Mouse (Mus musculus) midbrain, postnatal 0 days (tissue): ENCODE measurements around the gene Fam162a. TPM values are rescaled to one million over a fixed set of nuclear protein-coding genes. Genes with fewer than 3 reads are reported as not detected.

ENCODE experiments used
- ATAC-seq: fragments of 200-750 bp; cut with Nextera tagmentation; 2 replicates; pipeline ENCODE4 v1.8.0; 2017; ENCODE audit warnings: moderate number of reproducible peaks, mild to moderate bottlenecking, moderate TSS enrichment, moderate library complexity; ENCODE audit not compliant: low FRiP score
- DNase-seq: peaks from one replicate; pipeline ENCODE4 v3.0.0-alpha.2; 2015; ENCODE audit warnings: low spot score
- H3K27ac ChIP-seq: fragments of 300-500 bp; sonication (generic); 2 replicates; pipeline ENCODE4 v1.5.1; 2014; ENCODE audit warnings: low read depth, mild to moderate bottlenecking, low read length, mixed read lengths
- H3K27me3 ChIP-seq: fragments of 300-500 bp; sonication (generic); 2 replicates; pipeline ENCODE4 v1.6.1; 2014; ENCODE audit warnings: low read length, control low read depth, mixed read lengths; ENCODE audit not compliant: insufficient read depth
- H3K36me3 ChIP-seq: fragments of 300-500 bp; sonication (generic); 2 replicates; pipeline ENCODE4 v1.6.1; 2014; ENCODE audit warnings: low read length, control low read depth, mixed read lengths; ENCODE audit not compliant: insufficient read depth
- H3K4me1 ChIP-seq: fragments of 300-500 bp; sonication (generic); 2 replicates; pipeline ENCODE4 v1.6.1; 2014; ENCODE audit warnings: mild to moderate bottlenecking, control low read depth, antibody characterized with exemption, low read length, mixed read lengths; ENCODE audit not compliant: insufficient read depth
- H3K4me2 ChIP-seq: fragments of 300-500 bp; sonication (generic); 2 replicates; pipeline ENCODE4 v1.6.1; 2014; ENCODE audit warnings: low read depth, mild to moderate bottlenecking, low read length, mixed read lengths; ENCODE audit not compliant: poor library complexity, severe bottlenecking
- H3K4me3 ChIP-seq: fragments of 300-500 bp; sonication (generic); 2 replicates; pipeline ENCODE4 v1.5.1; 2014; ENCODE audit warnings: low read depth, mild to moderate bottlenecking, low read length, moderate library complexity
- H3K9ac ChIP-seq: fragments of 300-500 bp; sonication (generic); replicated peaks from 2 replicates; pipeline ENCODE4 v1.6.1; 2014; ENCODE audit warnings: mild to moderate bottlenecking, low read length, moderate library complexity, mixed read lengths; ENCODE audit not compliant: poor library complexity, severe bottlenecking
- H3K9me3 ChIP-seq: fragments of 300-500 bp; sonication (generic); 2 replicates; pipeline ENCODE4 v1.6.1; 2016; ENCODE audit warnings: low read length, control low read depth
- CTCF ChIP-seq: IDR thresholded peaks from 2 replicates; pipeline ENCODE4 v1.5.1; 2016; ENCODE audit warnings: antibody characterized with exemption, mild to moderate bottlenecking
- WGBS: fragments of 180-500 bp; shearing (Covaris S2); extraction: QIAGEN DNeasy Blood & Tissue Kit; methylation state at CpG from one replicate; pipeline ENCODE4 v1.1.7; 2014; 5-methylcytosine and 5-hydroxymethylcytosine counted together
- polyA plus RNA-seq: library from polyadenylated mRNA; unstranded; fragments of >200 nt; fragmentation: Nextera tagmentation; extraction: Ambion mirVana; gene quantifications from 2 replicates; pipeline ENCODE4 v1.2.1, GENCODE M21; 2015
- total RNA-seq: library from RNA; depleted of rRNA; stranded (reverse); fragments of >200 nt; gene quantifications from 2 replicates; pipeline ENCODE4 v1.2.3, GENCODE M21; 2014

Fam162a gene
- total and polyA plus RNA-seq, 2 experiments from 2014 or later, result 9.2 to 117 TPM

GRCm38 (mm10) chr16:36074772-36075171 lies 3.4 kb upstream of the Fam162a start:
- DNase-seq, result no peak
- H3K27me3 ChIP-seq, result no peaks in the 10 kb centered on the region
- H3K4me3 ChIP-seq, result no peak overlapping the region
- no peak for TF ChIP-seq CTCF
- WGBS, result 93% methylated on average over 3 of the region's 3 CpGs
- H3K36me3 ChIP-seq, result no peaks in the 10 kb centered on the region
- H3K4me2 ChIP-seq, result no peak overlapping the region
- no peaks in the 10 kb centered on the region for H3K9me3 ChIP-seq
- 0 out of 2 replicates have a peak, but pooled peaks cover 2% of the 10 kb centered on the region for H3K4me1 ChIP-seq
- no peak overlapping the region for H3K27ac ChIP-seq
- no peak for ATAC-seq
- H3K9ac ChIP-seq, result no peak overlapping the region

GRCm38 (mm10) chr16:36072410-36073011 lies 1.1 kb upstream of the Fam162a start:
- Histone ChIP-seq H3K27me3 (no peaks in the 10 kb centered on the region), H3K4me2 (peak overlapping the region; percentile 78), H3K4me1 (0 out of 2 replicates have a peak, but pooled peaks cover 2% of the 10 kb centered on the region), H3K9me3 (no peaks in the 10 kb centered on the region), H3K27ac (peak overlapping the region; percentile 98), H3K9ac (peak overlapping the region; percentile 94), H3K4me3 (peak overlapping the region; percentile 65), H3K36me3 (no peaks in the 10 kb centered on the region)
- no peak for ATAC-seq
- TF ChIP-seq CTCF, result no peak
- 30% methylated on average over 8 of the region's 8 CpGs for WGBS
- no peak for DNase-seq

- H3K4me3 ChIP-seq, result peak overlapping the region; percentile 65
- H3K9ac ChIP-seq, result peak overlapping the region; percentile 94
- ATAC-seq (no peak; the same call in 1 of the 2 replicates), DNase-seq (no peak)
- H3K4me2 ChIP-seq, result peak overlapping the region; percentile 78
- H3K36me3 ChIP-seq, result no peaks in the 10 kb centered on the region
- no peaks in the 10 kb centered on the region for H3K9me3 ChIP-seq
- peak overlapping the region; percentile 98 for H3K27ac ChIP-seq
- 0 out of 2 replicates have a peak, but pooled peaks cover 2% of the 10 kb centered on the region for H3K4me1 ChIP-seq
- WGBS, result 0% methylated on average over 13 of the region's 16 CpGs
- no peak for TF ChIP-seq CTCF
- no peaks in the 10 kb centered on the region for H3K27me3 ChIP-seq
Observed at GRCm38 (mm10) chr16:36071071-36071449, 334 bp downstream of the Fam162a start.

- peak; percentile 66 for TF ChIP-seq CTCF
- no peak for ATAC-seq
- H3K4me2 ChIP-seq, result peak overlapping the region; percentile 78
- H3K4me3 ChIP-seq, result peak overlapping the region; percentile 65; the same call in 1 of the 2 replicates
- H3K9me3 ChIP-seq, result no peaks in the 10 kb centered on the region
- 33% methylated on average over 9 of the region's 9 CpGs for WGBS
- H3K36me3 ChIP-seq, result no peaks in the 10 kb centered on the region
- no peak overlapping the region for H3K27ac ChIP-seq
- no peaks in the 10 kb centered on the region for H3K27me3 ChIP-seq
- peak; percentile 27 for DNase-seq
- no peak overlapping the region for H3K9ac ChIP-seq
- H3K4me1 ChIP-seq, result 0 out of 2 replicates have a peak, but pooled peaks cover 2% of the 10 kb centered on the region
Observed at GRCm38 (mm10) chr16:36069819-36070575, 1.4 kb downstream of the Fam162a start.

GRCm38 (mm10) chr16:36068356-36068755 lies 3.0 kb downstream of the Fam162a start:
- H3K27ac ChIP-seq, result no peak overlapping the region
- H3K4me3 ChIP-seq, result no peak overlapping the region
- WGBS, result 68% methylated on average over 3 of the region's 3 CpGs
- no peak overlapping the region for H3K9ac ChIP-seq
- ATAC-seq (no peak), DNase-seq (no peak)
- no peak for TF ChIP-seq CTCF
- no peaks in the 10 kb centered on the region for H3K27me3 ChIP-seq
- no peaks in the 10 kb centered on the region for H3K36me3 ChIP-seq
- 0 out of 2 replicates have a peak, but pooled peaks cover 2% of the 10 kb centered on the region for H3K4me1 ChIP-seq
- no peaks in the 10 kb centered on the region for H3K9me3 ChIP-seq
- no peak overlapping the region for H3K4me2 ChIP-seq

GRCm38 (mm10) chr16:36067694-36068093 lies 3.7 kb downstream of the Fam162a start:
- Histone ChIP-seq H3K36me3 (no peaks in the 10 kb centered on the region), H3K9me3 (no peaks in the 10 kb centered on the region), H3K4me1 (0 out of 2 replicates have a peak, but pooled peaks cover 2% of the 10 kb centered on the region), H3K27ac (no peak overlapping the region), H3K27me3 (no peaks in the 10 kb centered on the region), H3K9ac (no peak overlapping the region), H3K4me3 (no peak overlapping the region), H3K4me2 (no peak overlapping the region)
- ATAC-seq (no peak), DNase-seq (no peak)
- 78% methylated on average over 2 of the region's 2 CpGs for WGBS
- no peak for TF ChIP-seq CTCF
